Mouse (Mus musculus) R1 (cell line): Measurements from ENCODE around the gene Krtap4-2.

Experiments used
- DNase-seq: peaks from one replicate; pipeline ENCODE4 v3.0.0-alpha.2; 2018; ENCODE audit warnings: low read depth, low spot score

Krtap4-2 gene

DNA sequence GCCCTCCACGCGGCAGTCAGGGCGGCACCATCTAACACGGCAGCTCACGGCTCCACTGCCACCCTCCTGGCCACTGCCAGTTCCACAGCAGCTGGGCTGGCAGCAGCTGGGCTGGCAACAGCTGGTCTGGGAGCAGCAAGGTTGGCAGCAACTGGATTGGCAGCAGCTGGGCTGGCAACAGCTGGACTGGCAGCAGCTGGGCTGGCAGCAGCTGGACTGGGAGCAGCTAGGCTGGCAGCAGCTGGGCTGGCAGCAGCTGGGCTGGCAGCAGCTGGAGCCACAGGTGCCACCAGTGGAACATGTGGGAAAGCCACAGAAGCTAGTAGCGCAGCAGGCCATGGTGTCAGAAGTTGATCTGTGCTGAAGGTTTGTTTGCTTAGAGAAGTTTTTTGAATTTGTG lies 43.9 kb downstream of the Krtap4-2 start, which contains the start of gene Krtap1-3:
TSS of gene Krtap1-3 (minus strand) at position 359 of the 400 bp plus-strand sequence.
- DNase-seq = no peak

DNA sequence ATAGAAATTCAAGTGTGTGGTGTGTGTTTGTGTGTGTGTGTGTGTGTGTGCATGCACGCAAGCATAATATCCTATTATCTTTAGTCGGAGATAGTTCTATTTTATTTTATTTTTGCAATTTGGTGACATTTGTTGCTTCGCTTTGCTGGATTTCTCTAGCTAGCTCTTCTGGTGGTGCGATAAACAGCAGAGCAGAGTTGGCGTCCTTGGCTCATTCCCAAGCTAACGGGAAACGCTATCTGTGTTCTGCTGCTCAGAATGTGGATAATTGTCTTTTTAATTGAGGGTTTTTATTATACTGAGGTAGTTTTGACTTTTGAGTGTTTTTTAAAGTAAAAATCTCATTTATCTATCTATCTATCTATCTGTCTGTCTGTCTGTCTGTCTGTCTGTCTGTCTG lies 49.8 kb downstream of the Krtap4-2 start:
- no peak for DNase-seq
